Mouse (Mus musculus) left cerebral cortex, postnatal 14 days (tissue): ENCODE data around the gene Elavl1. TPM values are rescaled to one million over a fixed set of nuclear protein-coding genes. Genes with fewer than 3 reads are reported as not detected.

Experiments used
- DNase-seq, 2 experiments: peaks; one replicate each; pipeline ENCODE4 v3.0.0; 2021 to 2022; ENCODE audit warnings: low spot score in 2 of 2, mixed read lengths in 1 of 2
- intact Hi-C: fragments of 180-260 bp; cut with DNase I; formaldehyde crosslinking; loops from one replicate; pipeline ENCODE4 v1.15.1; 2025
- total RNA-seq, 2 experiments: library from RNA; stranded (reverse); gene quantifications; 2 replicates each; pipeline ENCODE4 v1.2.3; 2021

Elavl1 gene
- total RNA-seq, 2 experiments from 2014 or later, result 72.2 to 72.5 TPM

- DNase-seq, result no peak
- intact Hi-C loops, result loop anchor here (5.0 kb wide), 1 partner anchor 33 kb away; no protein-coding TSS in a partner anchor
Measured at GRCm38 (mm10) chr8:4245061-4245460, 80.2 kb downstream of the Elavl1 start.

- intact Hi-C loops, result loop anchor here (2.0 kb wide), 1 partner anchor 19 kb away; the partner anchor contains the start of gene Ctxn1
- DNase-seq, result no peak
Measured at GRCm38 (mm10) chr8:4239193-4239890, 85.9 kb downstream of the Elavl1 start.

GRCm38 (mm10) chr8:4238434-4239192 lies 86.6 kb downstream of the Elavl1 start, which contains the start of the genes Map2k7 and Gm49320:
Gene Map2k7, plus strand, starts transcription at chr8:4238740.
Gene Gm49320, plus strand, starts transcription at chr8:4238865.
- DNase-seq, result peak; percentile 100
- intact Hi-C loops, result loop anchor here (2.0 kb wide), 1 partner anchor 20 kb away; the partner anchor contains the start of gene Ctxn1

GRCm38 (mm10) chr8:4237814-4238433 lies 87.3 kb downstream of the Elavl1 start:
- no peak for DNase-seq

More at GRCm38 (mm10) chr8:4237814-4238433, 87.3 kb downstream of the Elavl1 start:
- intact Hi-C loops, result loop anchor here (2.0 kb wide), 1 partner anchor 21 kb away; the partner anchor contains the start of gene Ctxn1

Other genes with a start within 250 kb of the Elavl1 start
- under 1 TPM; 0.35 to 0.53 TPM for gene Cd209f, start 219.6 kb downstream of the Elavl1 start, total RNA-seq
- gene Cd209g, start 191.3 kb downstream of the Elavl1 start, total RNA-seq, result not detected
- gene Evi5l, start 158.8 kb downstream of the Elavl1 start, total RNA-seq, result 100 to 1,000 TPM; 111 to 115 TPM
- gene Prr36, start 108.0 kb downstream of the Elavl1 start, total RNA-seq, result 10 to 100 TPM; 42.8 to 47.5 TPM
- not detected for gene Lrrc8e, start 98.6 kb downstream of the Elavl1 start, total RNA-seq
- gene Map2k7, start 86.7 kb downstream of the Elavl1 start, total RNA-seq, result 10 to 100 TPM; 80.8 to 82.5 TPM
- gene Gm49320, start 86.5 kb downstream of the Elavl1 start, total RNA-seq, result not detected
- gene Tgfbr3l, start 77.2 kb downstream of the Elavl1 start, total RNA-seq, result 1 to 10 TPM; 5.6 to 9.0 TPM
- gene Snapc2, start 72.3 kb downstream of the Elavl1 start, total RNA-seq, result 10 to 100 TPM; 28.8 to 31.1 TPM
- gene Ctxn1, start 66.1 kb downstream of the Elavl1 start, total RNA-seq, result 100 to 1,000 TPM; 590 to 595 TPM
- gene Timm44, start 49.5 kb downstream of the Elavl1 start, total RNA-seq, result 10 to 100 TPM; 59.4 to 65.0 TPM
- gene Ccl25, start 203 bp downstream of the Elavl1 start, total RNA-seq, result 10 to 100 TPM; 20.9 to 26.6 TPM
- 10 to 100 TPM; 45.9 to 48.2 TPM for gene Cers4, start 167.6 kb upstream of the Elavl1 start, total RNA-seq